Mouse (Mus musculus) telencephalon, adult 2 months (tissue): Measurements from ENCODE around the gene Oas1e.

Experiments
- DNase-seq: peaks from one replicate; pipeline ENCODE4 v3.0.0-alpha.2; 2011; ENCODE audit warnings: low read depth, low spot score

The Oas1e gene

GRCm38 (mm10) chr5:120776801-120777200 lies 18.5 kb downstream of the Oas1e start:
- no peak for DNase-seq

- DNase-seq = no peak
These were observed 19.9 kb downstream of the Oas1e start for GRCm38 (mm10) chr5:120775287-120775985.

- DNase-seq = no peak
These were observed 25.9 kb downstream of the Oas1e start for GRCm38 (mm10) chr5:120769396-120769795.

- DNase-seq = no peak
These were observed 30.3 kb downstream of the Oas1e start for GRCm38 (mm10) chr5:120765010-120765409.

- DNase-seq = no peak
These were observed 33.4 kb downstream of the Oas1e start for GRCm38 (mm10) chr5:120761901-120762300.

GRCm38 (mm10) chr5:120754215-120754614 lies 41.1 kb downstream of the Oas1e start:
- no peak for DNase-seq

GRCm38 (mm10) chr5:120752786-120753185 lies 42.5 kb downstream of the Oas1e start:
- no peak for DNase-seq

- DNase-seq = no peak
These were observed 44.1 kb downstream of the Oas1e start for GRCm38 (mm10) chr5:120751206-120751605.

GRCm38 (mm10) chr5:120749688-120750087 lies 45.6 kb downstream of the Oas1e start, which contains the start of gene Oas2:
TSS of gene Oas2 (minus strand) at chr5:120749853.
- no peak for DNase-seq

GRCm38 (mm10) chr5:120746451-120746850 lies 48.9 kb downstream of the Oas1e start:
- DNase-seq = peak; percentile 22

GRCm38 (mm10) chr5:120742125-120742524 lies 53.2 kb downstream of the Oas1e start:
- no peak for DNase-seq
